20 mouse cellular contexts compared by ENCODE assay signal in the genomic region with DNA sequence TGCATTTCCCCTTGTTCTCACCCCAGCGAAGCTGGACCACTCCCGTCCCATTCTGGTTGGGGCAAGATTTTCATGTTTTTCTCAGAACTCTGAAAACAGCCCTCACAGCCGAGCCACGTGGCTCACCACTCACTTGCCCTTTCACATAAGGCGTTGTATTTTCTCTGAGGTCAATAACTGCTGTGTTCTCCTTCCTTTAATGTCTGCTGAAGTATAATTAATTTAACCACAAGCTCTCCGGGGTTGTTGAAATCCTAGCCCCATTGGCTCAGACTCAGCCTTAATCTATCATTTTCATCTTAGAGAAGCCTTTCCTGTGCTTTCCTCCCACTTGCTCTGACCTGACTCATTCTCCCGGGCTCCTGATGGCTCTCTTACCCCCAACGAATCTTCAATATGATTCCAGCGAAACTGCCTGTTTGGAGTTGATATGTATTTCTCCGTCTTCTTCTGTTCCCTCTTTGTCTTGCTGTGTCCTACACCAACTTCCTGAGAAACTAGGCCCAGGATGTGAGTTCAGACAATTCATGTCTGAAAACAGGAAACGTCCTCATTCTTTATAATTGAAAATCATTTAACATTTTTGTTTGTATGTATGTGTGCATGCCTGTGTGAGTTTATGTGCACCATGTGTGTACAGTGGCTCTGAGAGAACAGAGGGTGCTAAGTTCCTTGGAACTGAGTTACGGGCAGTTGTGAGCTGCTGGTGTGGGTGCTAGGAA. TPM values are rescaled to one million over a fixed set of nuclear protein-coding genes. Genes with fewer than 3 reads are reported as not detected.
DNase-seq lines count a peak whose midpoint lies in the region; TF ChIP-seq lines count a peak whose summit lies in the region.
"Had no signal": no experiment of that assay in that cellular context is flagged by ENCODE, and none has a peak within 500 bp of the region (broad histone marks: within the 10 kb centered on the region; RNA-seq: fewer than 3 reads in every experiment).

No protein-coding gene starts in this region.

- no peaks in the 10 kb centered on the region for H3K27me3 ChIP-seq in spleen, adult 2 months (ENCODE audit: control insufficient read depth, insufficient read depth, low read length)
- H3K27me3 ChIP-seq in MEL (ENCODE audit: control insufficient read depth in 1 of 2, insufficient read depth in 2 of 2, low read length in 2 of 2): no peaks in the 10 kb centered on the region; a peak in 1 of 4 replicates
- H3K27me3 ChIP-seq: embryonic facial prominence, embryonic 12.5 days; forebrain, embryonic 12.5 days; Patski; stomach, embryonic 15.5 days had no signal

- no peak overlapping the region for H3K4me3 ChIP-seq in spleen, adult 2 months (ENCODE audit: extremely low read depth, insufficient read depth, insufficient read length)
- H3K4me3 ChIP-seq in MEL (ENCODE audit: control insufficient read depth in 1 of 2, insufficient read depth in 1 of 2, low read depth in 2 of 2, low read length in 2 of 2): peak overlapping the region; percentile 41 to 46
- H3K4me3 ChIP-seq: embryonic facial prominence, embryonic 12.5 days; forebrain, embryonic 12.5 days; liver, embryonic 12.5 days; midbrain, embryonic 10.5 days; stomach, embryonic 15.5 days had no signal

- WGBS in spleen, adult 2 months: 33% methylated on average over 12 of the region's 12 CpGs

- no peak for TF ChIP-seq RAD21 in MEL (IDR thresholded peaks at IDR 0.05; ENCODE audit: low read depth, low read length)

- no peak for TF ChIP-seq POLR2A in spleen, adult 2 months (IDR thresholded peaks at IDR 0.05; ENCODE audit: low read depth, low read length)
- TF ChIP-seq POLR2A in MEL (IDR thresholded peaks at IDR 0.05; ENCODE audit: control insufficient read depth in 1 of 2, insufficient read depth in 1 of 2, low read depth in 1 of 2, low read length in 2 of 2, poor library complexity in 1 of 2): peak in 1 of 2 experiments; percentile 59; a peak in 2 of 4 replicates

- DNase-seq in spleen, adult 2 months (ENCODE audit: low read depth in 1 of 2, low spot score in 2 of 2): no peak
- DNase-seq in spleen, postnatal 36 days (ENCODE audit: low spot score in 2 of 2): no peak
- DNase-seq in MEL (ENCODE audit: low read depth, low spot score): peak; percentile 83
- DNase-seq in fibroblast of lung, adult 2 months (ENCODE audit: low read depth): peak; percentile 54
- DNase-seq in naive thymus-derived CD4-positive, alpha-beta T cell, adult 2 months (ENCODE audit: low read depth): peak; percentile 44
- DNase-seq in neural tube, embryonic 10.5 days (ENCODE audit: extremely low spot score, low spot score): no peak
- DNase-seq in thymus, postnatal 14 days: no peak
- no peak for DNase-seq in adrenal gland, postnatal 4 days (ENCODE audit: low spot score in 2 of 2)
- DNase-seq: cerebellum, adult 8-10 months; heart, postnatal 14 days; kidney, adult 11 months; layer of hippocampus, adult 9-11 months; left cerebral cortex, postnatal 4 days; thymus, postnatal 36 days had no signal

- H3K9ac ChIP-seq in MEL (ENCODE audit: control insufficient read depth, low read depth, low read length, poor library complexity, severe bottlenecking): peak overlapping the region; percentile 62
- H3K9ac ChIP-seq: embryonic facial prominence, embryonic 12.5 days; forebrain, embryonic 12.5 days; liver, embryonic 12.5 days; stomach, embryonic 15.5 days had no signal

- H3K9me3 ChIP-seq in MEL (replicated peaks; ENCODE audit: insufficient read depth, low read length): no peaks in the 10 kb centered on the region
- H3K9me3 ChIP-seq: embryonic facial prominence, embryonic 12.5 days; forebrain, embryonic 12.5 days; liver, embryonic 12.5 days; midbrain, embryonic 10.5 days; stomach, embryonic 15.5 days had no signal

- H3K79me2 ChIP-seq in MEL (ENCODE audit: control insufficient read depth, insufficient read depth, low read length, poor library complexity): no peaks in the 10 kb centered on the region

- no peak for TF ChIP-seq CTCF in spleen, adult 2 months (IDR thresholded peaks at IDR 0.05; ENCODE audit: extremely low read depth, insufficient read depth, insufficient read length, insufficient replicate concordance)
- no peak for TF ChIP-seq CTCF in MEL (IDR thresholded peaks at IDR 0.05 in 2 of 3, conservative IDR thresholded peaks at IDR 0.05 in 1 of 3; ENCODE audit: control insufficient read depth in 1 of 3, insufficient read depth in 1 of 3, low read depth in 2 of 3, low read length in 3 of 3, poor library complexity in 1 of 3, severe bottlenecking in 1 of 3)

- H3K27ac ChIP-seq in spleen, adult 2 months (ENCODE audit: insufficient read depth, low read length): peak overlapping the region; percentile 8; the same call in 1 of the 2 replicates
- peak overlapping the region; percentile 91 for H3K27ac ChIP-seq in MEL (ENCODE audit: control insufficient read depth, low read depth, low read length)
- H3K27ac ChIP-seq: embryonic facial prominence, embryonic 12.5 days; forebrain, embryonic 12.5 days; liver, embryonic 12.5 days; midbrain, embryonic 10.5 days; stomach, embryonic 15.5 days had no signal

- H3K4me1 ChIP-seq in spleen, adult 2 months (ENCODE audit: control insufficient read depth, insufficient read depth, insufficient read length): no peaks in the 10 kb centered on the region; the same call in 1 of the 2 replicates
- H3K4me1 ChIP-seq in MEL (ENCODE audit: control insufficient read depth in 1 of 2, insufficient read depth in 2 of 2, low read length in 2 of 2): peaks cover 5 to 15% of the 10 kb centered on the region in 2 experiments
- H3K4me1 ChIP-seq: forebrain, embryonic 12.5 days; midbrain, embryonic 10.5 days; stomach, embryonic 15.5 days had no signal

- TF ChIP-seq EP300 in MEL (IDR thresholded peaks at IDR 0.05; ENCODE audit: low read depth in 1 of 2, low read length in 2 of 2): peak in 1 of 2 experiments; percentile 57; a peak in 3 of 4 replicates

- no peaks in the 10 kb centered on the region for H3K36me3 ChIP-seq in spleen, adult 2 months (ENCODE audit: control insufficient read depth, insufficient read depth, low read length)
- H3K36me3 ChIP-seq in MEL (ENCODE audit: control insufficient read depth in 1 of 2, insufficient read depth in 2 of 2, low read length in 2 of 2): peaks cover 0 to 15% of the 10 kb centered on the region in 2 experiments; a peak in 2 of 4 replicates
- H3K36me3 ChIP-seq: embryonic facial prominence, embryonic 12.5 days; forebrain, embryonic 12.5 days; liver, embryonic 12.5 days; midbrain, embryonic 10.5 days; stomach, embryonic 15.5 days had no signal

TF ChIP-seq in MEL, 35 proteins besides CTCF, POLR2A, EP300 and RAD21 (continues in another document):
- TF ChIP-seq ZC3H11A (IDR thresholded peaks at IDR 0.05; ENCODE audit: low read depth, low read length) (no peak), ETS1 (IDR thresholded peaks at IDR 0.05; ENCODE audit: low read depth, low read length) (0 out of 2 replicates have a peak, but pooled peaks have one; percentile 50), TBP (IDR thresholded peaks at IDR 0.05; ENCODE audit: low read depth, low read length) (peak; percentile 70), MAX (IDR thresholded peaks at IDR 0.05; ENCODE audit: low read length) (peak; percentile 92), SMC3 (IDR thresholded peaks at IDR 0.05; ENCODE audit: low read depth, low read length) (no peak), USF1 (IDR thresholded peaks at IDR 0.05; ENCODE audit: low read depth, low read length) (peak; percentile 51), USF2 (IDR thresholded peaks at IDR 0.05; ENCODE audit: borderline replicate concordance in 1 of 2, insufficient read depth in 1 of 2, low read depth in 1 of 2, low read length in 2 of 2) (no peak), SIN3A (IDR thresholded peaks at IDR 0.05; ENCODE audit: low read length) (peak; percentile 67), MAFK (IDR thresholded peaks at IDR 0.05; ENCODE audit: borderline replicate concordance, low read depth, low read length) (no peak), ELF1 (IDR thresholded peaks at IDR 0.05; ENCODE audit: low read depth, low read length) (no peak), MXI1 (IDR thresholded peaks at IDR 0.05; ENCODE audit: low read depth, low read length) (peak; percentile 81), TAL1 (IDR thresholded peaks at IDR 0.05; ENCODE audit: low read length) (no peak), TCF12 (IDR thresholded peaks at IDR 0.05; ENCODE audit: low read depth, low read length) (no peak), CHD2 (IDR thresholded peaks at IDR 0.05; ENCODE audit: low read length) (no peak), GABPA (IDR thresholded peaks at IDR 0.05; ENCODE audit: low read depth, low read length) (no peak), UBTF (IDR thresholded peaks at IDR 0.05; ENCODE audit: borderline replicate concordance, insufficient read depth, low read depth, low read length) (no peak), MEF2A (IDR thresholded peaks at IDR 0.05; ENCODE audit: extremely low read depth, insufficient replicate concordance, low read depth, low read length, poor library complexity, severe bottlenecking) (no peak), KAT2A (conservative IDR thresholded peaks at IDR 0.05; ENCODE audit: low read depth, low read length) (no peak), JUND (IDR thresholded peaks at IDR 0.05; ENCODE audit: low read depth, low read length) (no peak), ZKSCAN1 (IDR thresholded peaks at IDR 0.05; ENCODE audit: low read depth, low read length) (no peak), BHLHE40 (IDR thresholded peaks at IDR 0.05; ENCODE audit: borderline replicate concordance, low read depth, low read length) (no peak), POLR2AphosphoS5 (IDR thresholded peaks at IDR 0.05; ENCODE audit: borderline replicate concordance, low read depth, low read length) (no peak), GATA1 (IDR thresholded peaks at IDR 0.05; ENCODE audit: low read depth, low read length) (peak; percentile 68), ZNF384 (IDR thresholded peaks at IDR 0.05; ENCODE audit: low read depth, low read length) (no peak), CHD1 (IDR thresholded peaks at IDR 0.05; ENCODE audit: low read depth, low read length) (no peak), MYB (IDR thresholded peaks at IDR 0.05; ENCODE audit: low read depth, low read length) (no peak), POLR2AphosphoS2 (IDR thresholded peaks at IDR 0.05; ENCODE audit: low read length) (no peak)

RNA-seq across cellular contexts. Expression of gene Fbxo28, which starts 22.4 kb away (rescaled TPM):
- 7.3 and 10.4 TPM in 2 replicates for polyA plus RNA-seq in spleen, adult 2 months (2012; rRNA removed)
- total RNA-seq in MEL (2012; rRNA removed): 13.3 and 16.3 TPM in 2 replicates
- polyA plus RNA-seq in MEL (2012; ENCODE audit: insufficient read depth in 1 of 2, insufficient read length in 2 of 2, low read depth in 1 of 2, low replicate concordance in 2 of 2, missing spikeins in 1 of 2): 10 to 100 TPM; 17.2 to 72.5 TPM
- 10 to 100 TPM; 32.9 to 35.1 TPM for total RNA-seq in adrenal gland, postnatal 4 days (2021)

RNA-seq across cellular contexts. Expression of gene Trp53bp2, which starts 45.1 kb away (rescaled TPM):
- polyA plus RNA-seq in spleen, adult 2 months (2012; rRNA removed): 8.9 and 11.2 TPM in 2 replicates
- total RNA-seq in MEL (2012; rRNA removed): 2.6 and 3.2 TPM in 2 replicates
- 10 to 100 TPM in 1 of 2 experiments, not detected in 1; 15.1 TPM for polyA plus RNA-seq in MEL (2012; ENCODE audit: insufficient read depth in 1 of 2, insufficient read length in 2 of 2, low read depth in 1 of 2, low replicate concordance in 2 of 2, missing spikeins in 1 of 2)
- 10 to 100 TPM; 36.2 to 38.5 TPM for total RNA-seq in adrenal gland, postnatal 4 days (2021)

Comparison
In these comparisons a context has a peak if more than half of its experiments do, and no peak if none do; other contexts are left out.
1. DNase-seq: peak in MEL (single experiment), fibroblast of lung, adult 2 months (single experiment) and naive thymus-derived CD4-positive, alpha-beta T cell, adult 2 months (single experiment); none in spleen, adult 2 months (0 of 2), spleen, postnatal 36 days (0 of 2), neural tube, embryonic 10.5 days (single experiment), thymus, postnatal 14 days (single experiment) and adrenal gland, postnatal 4 days (0 of 2).